Mouse (Mus musculus) E14TG2a.4 (cell line): ENCODE measurements around the gene Klk15.

ENCODE experiments used
- CTCF ChIP-seq: conservative IDR thresholded peaks from 2 replicates; pipeline ENCODE4 v1.5.1; 2014; ENCODE audit warnings: low read length
- POU5F1 ChIP-seq: IDR thresholded peaks from 2 replicates; pipeline ENCODE4 v1.6.1; 2014; ENCODE audit warnings: low read length, borderline replicate concordance

DNA sequence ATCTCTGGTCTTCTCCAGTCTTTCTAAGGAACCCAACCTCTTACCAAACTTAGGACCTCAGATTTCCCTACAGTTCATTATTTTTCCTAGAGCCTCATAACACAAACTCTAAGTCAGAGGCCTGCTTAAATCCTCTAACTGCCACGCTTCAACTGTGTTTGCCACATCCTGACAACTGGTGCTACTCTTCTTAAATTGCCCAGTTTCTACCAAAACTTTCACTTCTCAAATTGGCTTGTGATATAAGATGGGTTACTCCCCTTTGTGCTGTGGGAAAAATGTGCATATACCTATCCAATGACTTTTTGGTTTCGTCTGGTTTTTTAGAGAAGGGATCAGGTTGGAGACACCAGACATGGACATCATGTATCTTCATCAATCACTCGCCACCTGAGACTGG is 33.5 kb downstream of the Klk15 start:
- TF ChIP-seq CTCF = no peak
- TF ChIP-seq POU5F1 = no peak
